19 mouse cellular contexts compared by ENCODE assay signal in the genomic region with DNA sequence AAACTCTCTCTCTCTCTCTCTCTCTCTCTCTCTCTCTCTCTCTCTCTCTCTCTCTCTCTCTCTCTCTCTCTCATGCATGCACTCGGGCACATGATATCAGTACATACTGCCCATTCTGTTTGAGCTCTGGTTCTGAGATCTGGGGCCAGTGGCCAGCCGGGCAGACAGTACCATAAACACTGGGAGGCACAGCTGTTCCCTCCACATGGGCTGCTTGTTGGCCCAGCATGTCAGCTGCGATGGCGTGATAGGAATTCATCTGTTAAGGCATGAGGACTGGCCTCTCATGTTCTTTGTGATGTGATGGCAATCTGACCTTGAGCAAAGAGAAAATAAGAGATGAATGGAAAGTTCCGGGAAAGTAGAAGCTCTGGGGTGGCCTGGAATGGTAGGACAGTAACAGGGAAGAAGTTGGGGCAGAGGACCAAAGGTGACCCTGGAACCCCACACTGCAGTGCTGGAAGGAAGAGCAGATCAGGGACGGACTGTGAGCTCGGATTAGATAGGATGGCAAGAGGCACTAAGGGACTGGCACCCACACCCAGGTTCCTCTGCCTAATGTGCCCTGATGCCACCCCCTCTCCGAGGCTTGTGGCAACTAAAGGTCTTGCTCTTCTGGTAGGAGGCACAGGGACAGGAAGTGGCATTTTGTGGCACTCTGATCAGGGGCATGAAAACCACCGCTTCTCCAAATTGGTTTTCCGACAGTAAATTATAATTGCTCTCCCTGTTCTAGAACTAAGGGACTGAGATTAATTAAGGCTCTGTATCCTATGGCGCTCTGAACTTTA.
DNase-seq lines count a peak whose midpoint lies in the region; ATAC-seq and TF ChIP-seq lines count a peak whose summit lies in the region.
"Had no signal": no experiment of that assay in that cellular context is flagged by ENCODE, and none has a peak within 500 bp of the region (broad histone marks: within the 10 kb centered on the region; RNA-seq: fewer than 3 reads in every experiment).

No protein-coding gene starts in this region.

- H3K4me3 ChIP-seq in limb, embryonic 14.5 days (replicated peaks; ENCODE audit: low read length) = no peak overlapping the region
- H3K4me3 ChIP-seq in hindbrain, postnatal 0 days (ENCODE audit: low read length) = no peak overlapping the region
- H3K4me3 ChIP-seq: embryonic facial prominence, embryonic 13.5 days; forebrain, embryonic 10.5 days; hindbrain, embryonic 10.5 days; left cerebral cortex, adult 2 months had no signal

- no peak for TF ChIP-seq POLR2A in brain, embryonic 14.5 days (IDR thresholded peaks at IDR 0.05; ENCODE audit: borderline replicate concordance, extremely low read depth, insufficient read depth, insufficient read length, poor library complexity, severe bottlenecking)
- TF ChIP-seq POLR2A in limb, embryonic 14.5 days (IDR thresholded peaks at IDR 0.05; ENCODE audit: borderline replicate concordance, extremely low read depth, insufficient read depth, insufficient read length) = no peak

- H3K4me2 ChIP-seq in limb, embryonic 14.5 days (replicated peaks; ENCODE audit: low read depth, low read length, severe bottlenecking) = no peak overlapping the region
- H3K4me2 ChIP-seq in hindbrain, postnatal 0 days (ENCODE audit: low read depth, low read length) = no peak overlapping the region
- H3K4me2 ChIP-seq: embryonic facial prominence, embryonic 13.5 days had no signal

- no peak for TF ChIP-seq CTCF in brain, embryonic 14.5 days (IDR thresholded peaks at IDR 0.05; ENCODE audit: borderline replicate concordance, extremely low read depth, insufficient read depth, insufficient read length)
- TF ChIP-seq CTCF in hindbrain, postnatal 0 days (IDR thresholded peaks at IDR 0.05; ENCODE audit: low read depth) = no peak

- intact Hi-C loops in left cerebral cortex, postnatal 4 days (cut with DNase I) = no loop called here
- intact Hi-C loops in left cerebral cortex, postnatal 10 days (cut with DNase I) = no loop called here

- no peak overlapping the region for H3K27ac ChIP-seq in limb, embryonic 14.5 days (replicated peaks; ENCODE audit: low read depth, low read length)
- H3K27ac ChIP-seq in hindbrain, postnatal 0 days = no peak overlapping the region
- H3K27ac ChIP-seq: embryonic facial prominence, embryonic 13.5 days; forebrain, embryonic 10.5 days; hindbrain, embryonic 10.5 days; left cerebral cortex, adult 2 months; macrophage had no signal

- no peaks in the 10 kb centered on the region for H3K36me3 ChIP-seq in limb, embryonic 14.5 days (ENCODE audit: control insufficient read depth, insufficient read depth, low read length)
- H3K36me3 ChIP-seq in hindbrain, postnatal 0 days (ENCODE audit: insufficient read depth, low read length) = no peaks in the 10 kb centered on the region
- H3K36me3 ChIP-seq: embryonic facial prominence, embryonic 13.5 days; forebrain, embryonic 10.5 days; hindbrain, embryonic 10.5 days had no signal

- H3K9me3 ChIP-seq in limb, embryonic 14.5 days (ENCODE audit: control insufficient read depth, low read length) = no peaks in the 10 kb centered on the region
- H3K9me3 ChIP-seq in hindbrain, postnatal 0 days (ENCODE audit: low read length) = no peaks in the 10 kb centered on the region
- H3K9me3 ChIP-seq: embryonic facial prominence, embryonic 13.5 days; forebrain, embryonic 10.5 days; hindbrain, embryonic 10.5 days had no signal

- no peak for ATAC-seq in limb, embryonic 14.5 days (ENCODE audit: low FRiP score, low read depth)
- ATAC-seq in hindbrain, postnatal 0 days = no peak
- ATAC-seq: intestine, embryonic 16.5 days; midbrain, embryonic 16.5 days had no signal

- H3K27me3 ChIP-seq in limb, embryonic 14.5 days (ENCODE audit: control insufficient read depth, insufficient read depth, low read length) = no peaks in the 10 kb centered on the region; the same call in 1 of the 2 replicates
- no peaks in the 10 kb centered on the region for H3K27me3 ChIP-seq in hindbrain, postnatal 0 days (ENCODE audit: insufficient read depth, low read length)

- H3K4me1 ChIP-seq in limb, embryonic 14.5 days (ENCODE audit: control insufficient read depth, insufficient read depth, low read length) = peaks cover 14% of the 10 kb centered on the region
- 0 out of 2 replicates have a peak, but pooled peaks cover 4% of the 10 kb centered on the region for H3K4me1 ChIP-seq in hindbrain, postnatal 0 days (ENCODE audit: insufficient read depth, low read length)

- 45% methylated on average over 11 of the region's 11 CpGs for WGBS in limb, embryonic 14.5 days
- 66% methylated on average over 11 of the region's 11 CpGs for WGBS in hindbrain, postnatal 0 days

- no peak overlapping the region for H3K9ac ChIP-seq in limb, embryonic 14.5 days (ENCODE audit: low read depth, low read length, severe bottlenecking)
- H3K9ac ChIP-seq in hindbrain, postnatal 0 days (replicated peaks; ENCODE audit: low read length) = no peak overlapping the region
- H3K9ac ChIP-seq: embryonic facial prominence, embryonic 13.5 days had no signal

- peak; percentile 20 for DNase-seq in left cerebral cortex, postnatal 4 days
- no peak for DNase-seq in left cerebral cortex, postnatal 10 days (ENCODE audit: extremely low spot score in 1 of 2, low spot score in 2 of 2)
- DNase-seq in brain, embryonic 14.5 days (ENCODE audit: low read depth) = peak; percentile 26
- DNase-seq in limb, embryonic 14.5 days (ENCODE audit: low spot score) = peak; percentile 10
- peak; percentile 28 for DNase-seq in thymus, postnatal 25 days
- DNase-seq in hindbrain, postnatal 0 days (ENCODE audit: low spot score) = no peak
- no peak for DNase-seq in urinary bladder, postnatal 14 days (ENCODE audit: low spot score)
- DNase-seq: adrenal gland, postnatal 36 days; kidney, postnatal 14 days; liver; lung, adult 2 months; right cerebral cortex, postnatal 4 days had no signal

Comparison
In these comparisons a context has a peak if more than half of its experiments do, and no peak if none do; other contexts are left out.
1. DNase-seq: peak in left cerebral cortex, postnatal 4 days (single experiment), brain, embryonic 14.5 days (single experiment), limb, embryonic 14.5 days (single experiment) and thymus, postnatal 25 days (single experiment); none in left cerebral cortex, postnatal 10 days (0 of 2), hindbrain, postnatal 0 days (single experiment) and urinary bladder, postnatal 14 days (single experiment).